Mouse (Mus musculus) lung, postnatal 25 days (tissue): ENCODE results near the gene Kctd3.

Experiments used
- DNase-seq: peaks from one replicate; pipeline ENCODE4 v3.0.0; 2022; ENCODE audit warnings: low spot score

The Kctd3 gene

GRCm38 (mm10) chr1:189007980-189008324 is 311 bp upstream of the Kctd3 start:
- DNase-seq = no peak

DNA sequence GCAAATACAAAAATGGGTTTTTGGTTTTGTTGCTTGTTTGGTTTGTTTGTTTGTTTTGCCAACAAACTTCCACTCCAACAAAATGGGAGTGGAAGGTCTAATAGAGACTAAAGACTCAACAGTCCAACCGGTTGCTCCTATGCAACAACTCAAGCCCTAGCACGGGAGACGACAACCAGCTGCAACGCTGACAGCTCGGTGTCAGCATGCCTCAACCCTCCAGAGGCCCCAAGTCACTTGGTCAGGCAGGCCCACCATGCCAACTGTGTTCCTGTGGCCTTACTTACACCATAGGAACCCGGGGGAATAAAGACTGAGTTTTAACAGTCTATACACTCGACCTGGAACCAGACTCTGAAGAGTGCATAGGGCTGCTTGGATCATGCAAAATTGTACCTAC is 815 bp downstream of the Kctd3 start:
- no peak for DNase-seq

GRCm38 (mm10) chr1:189006267-189006666 is 1.4 kb downstream of the Kctd3 start:
- peak; percentile 36 for DNase-seq

- DNase-seq = no peak
These were observed 2.9 kb downstream of the Kctd3 start for GRCm38 (mm10) chr1:189004774-189005173.

DNA sequence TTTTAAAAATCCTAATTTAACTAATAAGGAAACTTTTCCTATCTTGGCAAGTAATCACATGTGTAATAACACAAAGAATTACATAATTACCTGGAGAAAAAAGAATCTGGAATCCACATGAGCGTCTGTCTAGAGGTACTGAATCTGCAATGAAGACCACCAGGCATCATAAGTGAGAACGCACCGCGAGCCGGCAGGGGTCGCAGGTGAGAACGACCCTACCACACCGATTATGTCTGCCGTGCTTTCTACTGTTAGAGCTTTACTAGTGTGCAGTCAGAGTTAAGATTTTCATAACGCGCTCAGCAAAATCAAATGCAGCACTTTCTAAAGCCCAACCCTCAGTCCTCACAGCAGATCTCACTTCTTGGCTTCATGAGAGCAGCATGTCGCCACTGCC is 5.8 kb downstream of the Kctd3 start:
- no peak for DNase-seq

DNA sequence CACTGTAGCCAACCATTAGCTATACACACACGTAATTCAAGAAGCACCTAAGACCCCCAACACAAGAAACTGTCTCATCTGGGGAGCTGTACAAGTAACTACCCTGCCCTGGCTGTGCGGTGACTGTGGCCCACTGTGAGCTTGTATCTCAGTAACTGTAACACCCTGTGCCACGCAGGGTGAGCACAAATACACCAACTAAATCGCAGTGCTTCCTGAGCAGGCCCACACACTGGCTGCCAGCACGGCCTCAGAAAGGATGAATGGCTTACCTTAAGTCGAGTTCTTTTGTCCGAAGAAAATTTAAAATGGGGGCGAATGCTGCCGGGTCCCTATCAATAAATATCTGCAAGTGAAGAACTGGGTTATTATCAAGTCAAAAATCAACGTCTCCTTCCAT is 7.7 kb downstream of the Kctd3 start:
- no peak for DNase-seq

DNA sequence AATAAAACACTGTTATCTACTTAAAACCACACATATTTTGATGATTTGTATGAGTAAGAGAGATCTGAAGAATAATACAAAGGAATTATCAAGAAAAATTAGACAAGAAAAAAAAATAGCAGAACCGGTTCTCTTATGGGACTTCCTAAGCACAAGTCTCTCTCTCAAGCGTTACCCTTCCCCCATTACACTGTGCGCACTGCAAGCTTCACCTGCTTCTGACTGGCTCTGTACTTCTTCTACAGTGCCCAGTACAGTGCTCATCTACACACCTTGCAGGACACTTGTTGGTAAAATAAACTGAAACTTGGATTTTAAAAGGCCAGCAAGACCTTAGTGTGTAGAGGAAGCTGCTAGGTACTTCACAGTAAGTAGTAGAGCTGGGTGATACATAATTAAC is 9.7 kb downstream of the Kctd3 start:
- no peak for DNase-seq

- DNase-seq = peak; percentile 35
These were observed 14.4 kb downstream of the Kctd3 start for GRCm38 (mm10) chr1:188993218-188993617.

DNA sequence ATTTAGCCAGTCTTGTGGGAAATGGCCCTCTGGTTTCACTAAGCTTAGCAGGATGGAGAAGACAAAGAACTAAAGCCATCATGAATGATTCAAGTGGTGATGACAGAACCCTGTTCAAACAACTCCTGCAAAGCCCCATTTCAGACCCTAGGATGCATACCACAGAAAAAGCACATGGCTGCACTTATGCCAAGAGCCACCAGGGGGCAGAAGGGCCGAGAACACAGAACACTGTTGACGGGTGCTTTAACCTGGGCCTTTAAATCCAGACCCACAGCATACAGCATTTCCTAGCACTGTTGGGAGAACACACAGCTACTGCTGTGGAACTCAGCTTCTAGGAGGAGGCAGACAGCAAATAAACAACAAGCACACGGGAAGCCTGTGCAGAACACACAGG is 27.6 kb downstream of the Kctd3 start:
- peak; percentile 44 for DNase-seq

- DNase-seq = no peak
These were observed 33.7 kb downstream of the Kctd3 start for GRCm38 (mm10) chr1:188973926-188974325.

GRCm38 (mm10) chr1:188973078-188973477 is 34.6 kb downstream of the Kctd3 start:
- DNase-seq = no peak

DNA sequence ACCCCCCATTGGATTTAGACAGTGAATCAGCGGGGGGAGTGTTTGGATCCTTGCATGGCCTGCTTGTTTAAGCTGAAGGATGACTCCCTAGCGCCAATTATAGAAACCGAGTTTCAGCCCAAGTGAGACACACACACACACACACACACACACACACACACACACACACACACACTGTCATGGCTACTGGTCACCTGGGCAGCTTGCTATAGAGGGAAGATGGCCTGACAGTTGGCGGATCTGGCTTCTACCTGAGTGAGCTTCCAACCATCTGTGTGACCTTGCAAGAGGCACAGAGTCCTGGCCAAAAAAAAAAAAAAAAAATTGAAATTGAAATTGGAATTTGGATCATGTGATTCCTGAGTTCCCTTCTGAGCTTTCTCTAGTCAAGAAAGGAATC is 55.1 kb downstream of the Kctd3 start:
- DNase-seq = no peak

- DNase-seq = no peak
These were observed 56.5 kb downstream of the Kctd3 start for GRCm38 (mm10) chr1:188951091-188951490.

GRCm38 (mm10) chr1:188948276-188948675 is 59.4 kb downstream of the Kctd3 start:
- no peak for DNase-seq

- DNase-seq = no peak
These were observed 59.8 kb downstream of the Kctd3 start for GRCm38 (mm10) chr1:188947794-188948193.

DNA sequence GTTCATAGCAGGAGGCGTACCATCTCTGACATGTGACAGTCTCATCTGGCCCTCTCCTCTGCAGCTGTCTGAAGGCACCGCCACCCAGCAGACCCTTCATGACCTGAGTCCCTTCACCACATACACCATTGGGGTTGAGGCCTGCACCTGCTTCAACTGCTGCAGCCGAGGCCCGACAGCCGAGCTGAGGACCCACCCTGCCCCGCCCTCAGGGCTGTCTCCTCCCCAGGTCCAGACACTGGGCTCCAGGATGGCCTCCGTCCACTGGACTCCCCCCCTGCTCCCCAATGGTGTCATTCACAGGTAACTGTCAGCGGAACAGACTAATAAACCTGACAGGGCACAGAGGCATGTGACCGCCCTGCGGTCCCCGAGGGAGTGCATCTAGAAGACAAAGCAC is 60.8 kb downstream of the Kctd3 start:
- no peak for DNase-seq

GRCm38 (mm10) chr1:188945326-188945725 is 62.3 kb downstream of the Kctd3 start:
- DNase-seq = no peak

DNA sequence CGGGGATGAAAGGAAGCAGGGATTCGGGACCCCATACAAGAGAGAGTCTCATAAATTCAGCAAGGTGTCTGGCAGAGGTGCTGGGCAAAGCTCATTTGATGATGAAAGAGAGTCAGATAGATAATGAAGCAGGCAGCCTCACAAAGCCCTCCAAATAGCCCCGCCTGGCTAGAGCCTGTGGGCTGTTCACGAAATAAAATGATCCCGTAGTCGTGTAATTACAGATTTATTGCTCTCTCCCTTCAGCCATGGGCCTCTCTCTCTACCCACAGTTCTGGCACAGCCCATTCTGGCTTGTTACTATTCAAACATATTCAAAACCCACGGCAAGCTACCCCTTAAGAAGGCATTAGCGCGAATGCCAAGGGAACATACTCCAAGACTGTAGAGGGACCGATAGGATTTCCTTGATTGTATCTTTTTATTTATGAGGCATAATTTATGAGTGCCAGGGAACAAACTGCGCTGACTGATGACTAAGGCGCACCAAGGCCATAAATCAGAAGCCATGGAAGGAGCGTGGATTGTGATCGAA is 70.3 kb downstream of the Kctd3 start:
- DNase-seq = no peak
